Mouse (Mus musculus): ENCODE results near the gene Cox8a. TPM values are rescaled to one million over a fixed set of nuclear protein-coding genes. Genes with fewer than 3 reads are reported as not detected.

Gene Cox8a
- polyA plus RNA-seq, 1 experiment from 2014 or later = 2,471 TPM

DNA sequence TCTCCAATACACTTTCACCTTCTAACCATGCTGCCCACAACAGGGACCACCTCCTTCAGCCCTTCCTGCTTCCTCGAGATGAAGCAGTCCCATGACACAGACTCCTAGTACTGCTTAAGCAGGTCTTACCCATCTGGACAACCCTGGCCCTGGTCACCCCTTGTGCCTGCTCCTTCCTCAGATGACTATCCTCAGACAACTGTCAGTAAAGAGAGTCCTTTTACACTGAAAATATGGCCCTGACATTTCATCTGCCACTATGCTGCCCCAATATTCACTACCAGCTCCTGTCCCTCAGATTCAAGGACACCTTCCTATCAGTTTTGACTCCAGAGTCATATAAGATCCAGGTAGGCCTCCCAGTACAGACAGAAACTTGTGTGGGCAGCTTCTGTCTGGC lies 17.0 kb downstream of the Cox8a start:
- peaks cover 28% of the 10 kb centered on the region for H3K4me1 ChIP-seq (replicated peaks; ENCODE audit: insufficient read depth, low read length)
- H3K27ac ChIP-seq = no peak overlapping the region
- ATAC-seq (replicated peaks; ENCODE audit: low FRiP score, low read depth) (no peak), DNase-seq (ENCODE audit: low spot score) (no peak)
- TF ChIP-seq CTCF (IDR thresholded peaks at IDR 0.05; ENCODE audit: low read depth) = no peak
- H3K4me2 ChIP-seq (ENCODE audit: low read length) = no peak overlapping the region
- H3K9ac ChIP-seq (ENCODE audit: low read depth, low read length) = no peak overlapping the region
- no peaks in the 10 kb centered on the region for H3K27me3 ChIP-seq (ENCODE audit: insufficient read depth, low read length)
- WGBS = 48% methylated on average over 1 of the region's 1 CpGs
- H3K4me3 ChIP-seq (replicated peaks; ENCODE audit: low read depth, low read length) = no peak overlapping the region
- H3K9me3 ChIP-seq (replicated peaks; ENCODE audit: low read length) = no peaks in the 10 kb centered on the region
- peaks cover 52% of the 10 kb centered on the region for H3K36me3 ChIP-seq (ENCODE audit: insufficient read depth, low read length)

DNA sequence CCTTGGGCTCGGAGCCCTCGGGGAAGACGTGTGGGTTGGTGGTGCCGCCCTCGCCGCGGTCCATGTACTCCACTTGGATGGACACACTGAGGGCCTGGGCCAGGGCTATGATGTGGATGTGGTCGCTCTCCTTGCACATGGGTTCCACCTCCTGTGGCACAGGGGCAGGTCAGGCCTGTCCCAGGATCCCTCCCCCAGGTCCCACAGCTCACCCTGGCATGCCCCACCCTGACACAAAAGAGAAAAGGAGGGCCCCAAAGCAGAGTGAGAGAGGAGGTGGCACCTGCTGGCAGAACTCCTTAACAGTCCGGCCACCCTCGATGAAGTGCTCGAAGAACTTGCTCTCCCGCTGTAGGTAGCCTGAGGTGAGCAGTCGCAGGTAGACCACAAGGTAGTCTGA lies 18.3 kb downstream of the Cox8a start:
- no peak overlapping the region for H3K9ac ChIP-seq (ENCODE audit: low read depth, low read length)

GRCm38 (mm10) chr19:7197445-7197844 lies 20.0 kb downstream of the Cox8a start:
- Histone ChIP-seq H3K4me2 (ENCODE audit: low read length) (no peak overlapping the region), H3K4me3 (replicated peaks; ENCODE audit: low read depth, low read length) (no peak overlapping the region), H3K36me3 (ENCODE audit: insufficient read depth, low read length) (peaks cover 37% of the 10 kb centered on the region), H3K9me3 (replicated peaks; ENCODE audit: low read length) (no peaks in the 10 kb centered on the region), H3K9ac (ENCODE audit: low read depth, low read length) (no peak overlapping the region), H3K27me3 (ENCODE audit: insufficient read depth, low read length) (no peaks in the 10 kb centered on the region), H3K4me1 (replicated peaks; ENCODE audit: insufficient read depth, low read length) (peaks cover 24% of the 10 kb centered on the region), H3K27ac (no peak overlapping the region)
- ATAC-seq (replicated peaks; ENCODE audit: low FRiP score, low read depth) (peak; percentile 25; the same call in 1 of the 2 replicates), DNase-seq (ENCODE audit: low spot score) (no peak)
- 81% methylated on average over 9 of the region's 9 CpGs for WGBS
- TF ChIP-seq CTCF (IDR thresholded peaks at IDR 0.05; ENCODE audit: low read depth) = no peak

More for the DNA sequence above, 18.3 kb downstream of the Cox8a start:
- no peak overlapping the region for H3K4me2 ChIP-seq (ENCODE audit: low read length)
- DNase-seq (ENCODE audit: low spot score) = no peak
- peaks cover 16% of the 10 kb centered on the region for H3K4me1 ChIP-seq (replicated peaks; ENCODE audit: insufficient read depth, low read length)
- no peaks in the 10 kb centered on the region for H3K9me3 ChIP-seq (replicated peaks; ENCODE audit: low read length)
- ATAC-seq (replicated peaks; ENCODE audit: low FRiP score, low read depth) = no peak
- no peak overlapping the region for H3K4me3 ChIP-seq (replicated peaks; ENCODE audit: low read depth, low read length)
- H3K36me3 ChIP-seq (ENCODE audit: insufficient read depth, low read length) = peaks cover 52% of the 10 kb centered on the region
- H3K27me3 ChIP-seq (ENCODE audit: insufficient read depth, low read length) = no peaks in the 10 kb centered on the region
- 80% methylated on average over 13 of the region's 13 CpGs for WGBS
- TF ChIP-seq CTCF (IDR thresholded peaks at IDR 0.05; ENCODE audit: low read depth) = no peak
- H3K27ac ChIP-seq = no peak overlapping the region

- no peak overlapping the region for H3K4me2 ChIP-seq (ENCODE audit: low read length)
- no peaks in the 10 kb centered on the region for H3K9me3 ChIP-seq (replicated peaks; ENCODE audit: low read length)
- peaks cover 30% of the 10 kb centered on the region for H3K4me1 ChIP-seq (replicated peaks; ENCODE audit: insufficient read depth, low read length)
- H3K27me3 ChIP-seq (ENCODE audit: insufficient read depth, low read length) = no peaks in the 10 kb centered on the region
- no peak for DNase-seq (ENCODE audit: low spot score)
- ATAC-seq (replicated peaks; ENCODE audit: low FRiP score, low read depth) = peak; percentile 35
- peaks cover 35% of the 10 kb centered on the region for H3K36me3 ChIP-seq (ENCODE audit: insufficient read depth, low read length)
- H3K9ac ChIP-seq (ENCODE audit: low read depth, low read length) = no peak overlapping the region
- no peak for TF ChIP-seq CTCF (IDR thresholded peaks at IDR 0.05; ENCODE audit: low read depth)
- no peak overlapping the region for H3K4me3 ChIP-seq (replicated peaks; ENCODE audit: low read depth, low read length)
- no peak overlapping the region for H3K27ac ChIP-seq
- WGBS = 17% methylated on average over 17 of the region's 17 CpGs
Observed at GRCm38 (mm10) chr19:7196741-7197270, 20.6 kb downstream of the Cox8a start.

GRCm38 (mm10) chr19:7195900-7196728 lies 21.3 kb downstream of the Cox8a start:
- H3K9me3 ChIP-seq (replicated peaks; ENCODE audit: low read length) = no peaks in the 10 kb centered on the region
- H3K4me1 ChIP-seq (replicated peaks; ENCODE audit: insufficient read depth, low read length) = peaks cover 37% of the 10 kb centered on the region
- 15% methylated on average over 33 of the region's 33 CpGs for WGBS
- peaks cover 32% of the 10 kb centered on the region for H3K36me3 ChIP-seq (ENCODE audit: insufficient read depth, low read length)
- DNase-seq (ENCODE audit: low spot score) = peak; percentile 77
- no peaks in the 10 kb centered on the region for H3K27me3 ChIP-seq (ENCODE audit: insufficient read depth, low read length)
- H3K27ac ChIP-seq = peak overlapping the region; percentile 42; the same call in 1 of the 2 replicates
- no peak overlapping the region for H3K4me3 ChIP-seq (replicated peaks; ENCODE audit: low read depth, low read length)
- peak; percentile 92 for TF ChIP-seq CTCF (IDR thresholded peaks at IDR 0.05; ENCODE audit: low read depth)
- H3K9ac ChIP-seq (ENCODE audit: low read depth, low read length) = no peak overlapping the region
- H3K4me2 ChIP-seq (ENCODE audit: low read length) = no peak overlapping the region
- no peak for ATAC-seq (replicated peaks; ENCODE audit: low FRiP score, low read depth)

DNA sequence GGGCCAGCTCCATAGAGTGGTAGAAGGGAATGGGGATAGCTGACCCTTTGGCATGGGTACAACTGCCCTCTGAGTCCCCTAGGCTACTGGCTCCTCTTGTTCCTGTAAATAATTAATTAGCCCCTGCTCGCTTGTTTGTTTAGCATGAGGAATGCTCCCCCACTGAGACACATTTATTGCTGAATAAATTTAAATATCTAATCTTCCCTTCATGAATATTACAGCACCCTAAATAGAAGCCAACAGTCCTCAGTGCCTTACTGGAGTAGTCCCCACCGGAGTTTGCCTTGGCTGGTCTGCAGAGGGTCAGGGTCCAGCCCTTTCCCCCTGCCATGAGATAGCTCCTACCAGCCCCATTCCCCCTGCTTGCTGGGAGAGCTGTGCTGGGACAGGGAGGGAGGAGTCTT lies 24.9 kb downstream of the Cox8a start:
- H3K27me3 ChIP-seq (ENCODE audit: insufficient read depth, low read length) = no peaks in the 10 kb centered on the region
- H3K9ac ChIP-seq (ENCODE audit: low read depth, low read length) = no peak overlapping the region; the same call in 1 of the 2 replicates
- H3K4me1 ChIP-seq (replicated peaks; ENCODE audit: insufficient read depth, low read length) = peaks cover 43% of the 10 kb centered on the region
- no peak overlapping the region for H3K4me3 ChIP-seq (replicated peaks; ENCODE audit: low read depth, low read length)
- H3K9me3 ChIP-seq (replicated peaks; ENCODE audit: low read length) = no peaks in the 10 kb centered on the region
- 48% methylated on average over 2 of the region's 2 CpGs for WGBS
- DNase-seq (ENCODE audit: low spot score) = peak; percentile 77
- TF ChIP-seq CTCF (IDR thresholded peaks at IDR 0.05; ENCODE audit: low read depth) = no peak
- H3K27ac ChIP-seq = peak overlapping the region; percentile 87; the same call in 1 of the 2 replicates
- H3K36me3 ChIP-seq (ENCODE audit: insufficient read depth, low read length) = no peaks in the 10 kb centered on the region
- H3K4me2 ChIP-seq (ENCODE audit: low read length) = no peak overlapping the region
- peak; percentile 47 for ATAC-seq (replicated peaks; ENCODE audit: low FRiP score, low read depth)
